ENCODE assay signal across 20 mouse cellular contexts in genomic region chr4:50145926-50146325, GRCm38 (mm10).
"Had no signal": no experiment of that assay in that cellular context is flagged by ENCODE, and none has a peak within 500 bp of the region (broad histone marks: within the 10 kb centered on the region; RNA-seq: fewer than 3 reads in every experiment).

No protein-coding gene starts in this region.

- H3K4me1 ChIP-seq: limb, embryonic 12.5 days; liver, embryonic 13.5 days; lung, embryonic 15.5 days; megakaryocyte, embryonic 14.5 days; midbrain, embryonic 12.5 days had no signal

- H3K27me3 ChIP-seq: limb, embryonic 12.5 days; liver, embryonic 13.5 days; lung, embryonic 15.5 days; megakaryocyte, embryonic 14.5 days; midbrain, embryonic 12.5 days had no signal

- H3K9me3 ChIP-seq: limb, embryonic 12.5 days; liver, embryonic 13.5 days; lung, embryonic 15.5 days; midbrain, embryonic 12.5 days had no signal

- ATAC-seq: liver, postnatal 0 days had no signal

- H3K27ac ChIP-seq: kidney, postnatal 0 days; limb, embryonic 12.5 days; liver, embryonic 13.5 days; lung, embryonic 15.5 days; macrophage; midbrain, embryonic 12.5 days; stomach, postnatal 0 days had no signal

- H3K4me2 ChIP-seq: limb, embryonic 12.5 days; liver, embryonic 13.5 days; lung, embryonic 15.5 days; midbrain, embryonic 12.5 days had no signal

- H3K9ac ChIP-seq: limb, embryonic 12.5 days; liver, embryonic 13.5 days; liver, postnatal 0 days; lung, embryonic 15.5 days; midbrain, embryonic 12.5 days had no signal

- H3K36me3 ChIP-seq: limb, embryonic 12.5 days; liver, embryonic 13.5 days; lung, embryonic 15.5 days; midbrain, embryonic 12.5 days had no signal

- H3K4me3 ChIP-seq: limb, embryonic 12.5 days; liver, embryonic 13.5 days; lung, embryonic 15.5 days; megakaryocyte, embryonic 14.5 days; midbrain, embryonic 12.5 days had no signal

- DNase-seq: kidney, adult 11 months; kidney, adult 9 months; kidney, postnatal 36 days; layer of hippocampus, adult 9-11 months; layer of hippocampus, postnatal 36 days; liver; liver, embryonic 13.5 days; liver, postnatal 0 days; lung, postnatal 14 days; right cerebral cortex, adult 18-20 months; right cerebral cortex, postnatal 25 days; thymus, adult 18-20 months; thymus, postnatal 14 days had no signal
